Mouse (Mus musculus): ENCODE data around the gene Fam214b.

Fam214b gene

GRCm38 (mm10) chr4:43038567-43039495 lies 7.2 kb downstream of the Fam214b start:
- DNase-seq (ENCODE audit: low read depth, low spot score): no peak

GRCm38 (mm10) chr4:43037860-43038566 lies 8.0 kb downstream of the Fam214b start:
- no peak for DNase-seq (ENCODE audit: low read depth, low spot score)

- DNase-seq (ENCODE audit: low read depth, low spot score): no peak
These were observed 9.7 kb downstream of the Fam214b start for GRCm38 (mm10) chr4:43036356-43036755.

- DNase-seq (ENCODE audit: low read depth, low spot score): no peak
These were observed 10.2 kb downstream of the Fam214b start for GRCm38 (mm10) chr4:43035851-43036250.

- DNase-seq (ENCODE audit: low read depth, low spot score): no peak
These were observed 12.5 kb downstream of the Fam214b start for GRCm38 (mm10) chr4:43033481-43033880.

GRCm38 (mm10) chr4:43032501-43032900 lies 13.5 kb downstream of the Fam214b start:
- no peak for DNase-seq (ENCODE audit: low read depth, low spot score)

- DNase-seq (ENCODE audit: low read depth, low spot score): peak; percentile 87
These were observed 14.6 kb downstream of the Fam214b start, which contains the start of gene Stoml2 for GRCm38 (mm10) chr4:43031237-43031995. Gene Stoml2, minus strand, starts transcription at chr4:43031710.

- DNase-seq (ENCODE audit: low read depth, low spot score): no peak
These were observed 15.2 kb downstream of the Fam214b start for GRCm38 (mm10) chr4:43030780-43031230.

GRCm38 (mm10) chr4:43030352-43030751 lies 15.7 kb downstream of the Fam214b start:
- no peak for DNase-seq (ENCODE audit: low read depth, low spot score)

- DNase-seq (ENCODE audit: low read depth, low spot score): no peak
These were observed 16.3 kb downstream of the Fam214b start for GRCm38 (mm10) chr4:43029749-43030148.

GRCm38 (mm10) chr4:43029121-43029520 lies 16.9 kb downstream of the Fam214b start:
- no peak for DNase-seq (ENCODE audit: low read depth, low spot score)

GRCm38 (mm10) chr4:43025084-43025960 lies 20.7 kb downstream of the Fam214b start, which contains the start of gene Pigo:
Gene Pigo, minus strand, starts transcription at chr4:43025819.
- peak; percentile 89 for DNase-seq (ENCODE audit: low read depth, low spot score)

- no peak for DNase-seq (ENCODE audit: low read depth, low spot score)
These were observed 21.3 kb downstream of the Fam214b start for GRCm38 (mm10) chr4:43024673-43025072.

GRCm38 (mm10) chr4:43021341-43021740 lies 24.7 kb downstream of the Fam214b start:
- no peak for DNase-seq (ENCODE audit: low read depth, low spot score)

GRCm38 (mm10) chr4:43020876-43021275 lies 25.1 kb downstream of the Fam214b start:
- no peak for DNase-seq (ENCODE audit: low read depth, low spot score)

GRCm38 (mm10) chr4:43019641-43020465 lies 26.2 kb downstream of the Fam214b start:
- DNase-seq (ENCODE audit: low read depth, low spot score): no peak

GRCm38 (mm10) chr4:43019176-43019575 lies 26.8 kb downstream of the Fam214b start:
- no peak for DNase-seq (ENCODE audit: low read depth, low spot score)

- DNase-seq (ENCODE audit: low read depth, low spot score): no peak
These were observed 27.9 kb downstream of the Fam214b start for GRCm38 (mm10) chr4:43018156-43018555.

- no peak for DNase-seq (ENCODE audit: low read depth, low spot score)
These were observed 33.9 kb downstream of the Fam214b start for GRCm38 (mm10) chr4:43012091-43012490.
